Comparison of ENCODE assay signal across 21 mouse cellular contexts in genomic region chr2:146121551-146121950, GRCm38 (mm10).
DNase-seq lines count a peak whose midpoint lies in the region; ATAC-seq and TF ChIP-seq lines count a peak whose summit lies in the region.
"Had no signal": no experiment of that assay in that cellular context is flagged by ENCODE, and none has a peak within 500 bp of the region (broad histone marks: within the 10 kb centered on the region; RNA-seq: fewer than 3 reads in every experiment).

No protein-coding gene starts in this region.

- 91% methylated on average over 7 of the region's 7 CpGs for WGBS in forebrain, embryonic 11.5 days
- 88% methylated on average over 7 of the region's 7 CpGs for WGBS in forebrain, postnatal 0 days

- ATAC-seq in forebrain, embryonic 11.5 days (replicated peaks; ENCODE audit: low FRiP score): no peak
- no peak for ATAC-seq in forebrain, postnatal 0 days
- ATAC-seq: activated CD4-positive, CD25-positive, alpha-beta regulatory T cell, adult 4 months; CD4-positive, CD25-positive, alpha-beta regulatory T cell, adult 4 months; Patski had no signal

- no peaks in the 10 kb centered on the region for H3K27me3 ChIP-seq in forebrain, embryonic 11.5 days (ENCODE audit: control insufficient read depth, insufficient read depth, low read length)
- H3K27me3 ChIP-seq in forebrain, postnatal 0 days (ENCODE audit: insufficient read depth, low read length): no peaks in the 10 kb centered on the region

- H3K4me2 ChIP-seq in forebrain, embryonic 11.5 days (ENCODE audit: low read depth, low read length, severe bottlenecking): no peak overlapping the region
- no peak overlapping the region for H3K4me2 ChIP-seq in forebrain, postnatal 0 days (ENCODE audit: low read depth)

- no peaks in the 10 kb centered on the region for H3K9me3 ChIP-seq in forebrain, embryonic 11.5 days (ENCODE audit: control insufficient read depth, low read length)
- no peaks in the 10 kb centered on the region for H3K9me3 ChIP-seq in forebrain, postnatal 0 days (ENCODE audit: low read length)

- peaks cover 8% of the 10 kb centered on the region; the same call in 1 of the 2 replicates for H3K4me1 ChIP-seq in forebrain, embryonic 11.5 days (replicated peaks; ENCODE audit: control insufficient read depth, insufficient read depth, low read length)
- H3K4me1 ChIP-seq in forebrain, postnatal 0 days (ENCODE audit: insufficient read depth): no peaks in the 10 kb centered on the region

- no peak for TF ChIP-seq CTCF in forebrain, postnatal 0 days (IDR thresholded peaks at IDR 0.05; ENCODE audit: low read depth)

- no peak overlapping the region for H3K27ac ChIP-seq in forebrain, embryonic 11.5 days (ENCODE audit: low read depth, low read length)
- no peak overlapping the region for H3K27ac ChIP-seq in forebrain, postnatal 0 days (ENCODE audit: low read depth, low read length)

- H3K9ac ChIP-seq in forebrain, embryonic 11.5 days (ENCODE audit: low read length): no peak overlapping the region
- no peak overlapping the region for H3K9ac ChIP-seq in forebrain, postnatal 0 days

- H3K36me3 ChIP-seq in forebrain, embryonic 11.5 days (ENCODE audit: control insufficient read depth, insufficient read depth, low read length): no peaks in the 10 kb centered on the region
- H3K36me3 ChIP-seq in forebrain, postnatal 0 days (ENCODE audit: insufficient read depth): no peaks in the 10 kb centered on the region
- H3K36me3 ChIP-seq: G1E had no signal

- no peak overlapping the region for H3K4me3 ChIP-seq in forebrain, embryonic 11.5 days (ENCODE audit: low read depth, low read length)
- no peak overlapping the region for H3K4me3 ChIP-seq in forebrain, postnatal 0 days (ENCODE audit: low read depth, low read length)

- DNase-seq in cerebellum, postnatal 10 days: peak; percentile 60 to 68
- DNase-seq in cerebellum, postnatal 36 days: no peak
- peak; percentile 48 to 58 for DNase-seq in cerebellum, postnatal 14 days
- DNase-seq in cerebellum, adult 11 months: no peak
- peak; percentile 45 for DNase-seq in forebrain, embryonic 11.5 days (ENCODE audit: low spot score)
- DNase-seq in forebrain, postnatal 0 days: no peak
- peak; percentile 45 for DNase-seq in heart, adult 11 months
- DNase-seq in heart, adult 9 months (ENCODE audit: low spot score in 2 of 2): no peak
- DNase-seq: adrenal gland, adult 2 months; adrenal gland, adult 8-10 months; adrenal gland, postnatal 10 days; adrenal gland, postnatal 14 days; adrenal gland, postnatal 25 days; adrenal gland, postnatal 36 days; B cell, adult 2 months; cerebellum, adult 11-12 months; cerebellum, adult 18-20 months had no signal

Comparison
In these comparisons a context has a peak if more than half of its experiments do, and no peak if none do; other contexts are left out.
1. DNase-seq: peak in cerebellum, postnatal 10 days (2 of 2), cerebellum, postnatal 14 days (2 of 2), forebrain, embryonic 11.5 days (single experiment) and heart, adult 11 months (single experiment); none in cerebellum, postnatal 36 days (0 of 2), cerebellum, adult 11 months (single experiment), forebrain, postnatal 0 days (single experiment) and heart, adult 9 months (0 of 2).